Mouse (Mus musculus) ES-Bruce4 (cell line): ENCODE measurements around the gene Lrrc8a. TPM values are rescaled to one million over a fixed set of nuclear protein-coding genes. Genes with fewer than 3 reads are reported as not detected.

Experiments used
- H3K27ac ChIP-seq: 2 replicates; pipeline ENCODE4 v1.5.1; 2012; ENCODE audit warnings: low read length, inconsistent platforms; ENCODE audit not compliant: insufficient read depth
- H3K27me3 ChIP-seq: 2 replicates; pipeline ENCODE4 v1.6.1; 2012; ENCODE audit warnings: mild to moderate bottlenecking, low read length, inconsistent platforms; ENCODE audit not compliant: control insufficient read depth, poor library complexity, insufficient read depth, severe bottlenecking
- H3K36me3 ChIP-seq: 2 replicates; pipeline ENCODE4 v1.6.1; 2012; ENCODE audit warnings: inconsistent platforms, mild to moderate bottlenecking, low read length, moderate library complexity; ENCODE audit not compliant: control insufficient read depth, poor library complexity, insufficient read depth, severe bottlenecking
- H3K4me1 ChIP-seq: one replicate; pipeline ENCODE4 v1.8.1; 2011; ENCODE audit warnings: low read length; ENCODE audit not compliant: control insufficient read depth, insufficient read depth
- H3K4me3 ChIP-seq: 2 replicates; pipeline ENCODE4 v1.5.1; 2011; ENCODE audit warnings: low read depth, mild to moderate bottlenecking, low read length
- H3K9ac ChIP-seq: 2 replicates; pipeline ENCODE4 v1.6.1; 2012; ENCODE audit warnings: low read depth, mild to moderate bottlenecking, inconsistent platforms; ENCODE audit not compliant: poor library complexity, severe bottlenecking
- H3K9me3 ChIP-seq: replicated peaks from 2 replicates; pipeline ENCODE4 v1.6.1; 2012; ENCODE audit warnings: mild to moderate bottlenecking, low read length, inconsistent platforms; ENCODE audit not compliant: control insufficient read depth, poor library complexity, insufficient read depth, severe bottlenecking
- CTCF ChIP-seq: IDR thresholded peaks from one replicate; pipeline ENCODE4 v1.8.1; 2011; ENCODE audit warnings: low read depth, low read length
- EP300 ChIP-seq: IDR thresholded peaks from 2 replicates; pipeline ENCODE4 v1.6.1; 2011; ENCODE audit warnings: low read depth, low read length; ENCODE audit not compliant: insufficient read depth
- POLR2A ChIP-seq: IDR thresholded peaks from one replicate; pipeline ENCODE4 v1.8.1; 2011; ENCODE audit warnings: low read length; ENCODE audit not compliant: insufficient read depth
- polyA plus RNA-seq: library from polyadenylated mRNA; stranded (reverse); fragments of >200 nt; gene quantifications from 2 replicates; pipeline ENCODE4 v1.2.4, GENCODE M21; 2011; ENCODE audit warnings: low read depth; ENCODE audit not compliant: missing spikeins, insufficient read depth, insufficient read length

The Lrrc8a gene
- polyA plus RNA-seq, 1 experiment: 19.2 TPM

- Histone ChIP-seq H3K4me1 (no peaks in the 10 kb centered on the region), H3K9me3 (no peaks in the 10 kb centered on the region), H3K27me3 (no peaks in the 10 kb centered on the region), H3K9ac (no peak overlapping the region), H3K4me3 (no peak overlapping the region), H3K36me3 (peaks cover 69% of the 10 kb centered on the region), H3K27ac (no peak overlapping the region)
- TF ChIP-seq EP300: no peak
- TF ChIP-seq POLR2A: no peak
- TF ChIP-seq CTCF: no peak
These were observed 62.0 kb downstream of the Lrrc8a start for GRCm38 (mm10) chr2:30299525-30299924.

DNA sequence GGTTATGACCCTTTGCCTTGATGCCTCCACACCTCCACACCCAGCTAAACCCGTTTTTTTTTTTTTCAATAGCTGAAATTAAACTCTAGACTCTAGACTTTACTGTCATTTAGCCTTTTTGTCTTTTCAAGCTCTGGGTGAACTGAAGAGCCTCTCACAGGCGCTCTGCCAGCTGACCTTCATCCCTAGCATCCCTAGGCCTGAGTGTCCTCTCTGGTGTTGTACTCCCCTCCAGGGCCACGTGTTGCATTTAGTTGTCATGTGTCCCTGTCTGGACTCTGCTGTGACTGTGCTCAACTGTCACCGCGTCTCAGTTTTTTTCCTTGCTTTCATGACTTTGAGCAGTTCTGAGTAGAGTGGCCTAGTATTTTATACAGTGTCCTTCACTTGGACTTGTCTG, 62.5 kb downstream of the Lrrc8a start:
- Histone ChIP-seq H3K4me3 (no peak overlapping the region), H3K27ac (no peak overlapping the region), H3K36me3 (peaks cover 73% of the 10 kb centered on the region), H3K4me1 (no peaks in the 10 kb centered on the region), H3K9ac (no peak overlapping the region), H3K27me3 (no peaks in the 10 kb centered on the region), H3K9me3 (no peaks in the 10 kb centered on the region)
- no peak for TF ChIP-seq EP300
- no peak for TF ChIP-seq CTCF
- TF ChIP-seq POLR2A: no peak

- peaks cover 2% of the 10 kb centered on the region for H3K4me1 ChIP-seq
- no peak overlapping the region for H3K27ac ChIP-seq
- H3K4me3 ChIP-seq: no peak overlapping the region
- no peak overlapping the region for H3K9ac ChIP-seq
- peaks cover 80% of the 10 kb centered on the region for H3K36me3 ChIP-seq
- TF ChIP-seq EP300 (no peak), POLR2A (no peak), CTCF (no peak)
- no peaks in the 10 kb centered on the region for H3K9me3 ChIP-seq
- no peaks in the 10 kb centered on the region for H3K27me3 ChIP-seq
These were observed 68.6 kb downstream of the Lrrc8a start for GRCm38 (mm10) chr2:30306087-30306486.

GRCm38 (mm10) chr2:30309351-30309750, 71.8 kb downstream of the Lrrc8a start:
- Histone ChIP-seq H3K36me3 (peaks cover 83% of the 10 kb centered on the region), H3K4me1 (peaks cover 2% of the 10 kb centered on the region), H3K27ac (no peak overlapping the region), H3K27me3 (no peaks in the 10 kb centered on the region), H3K9me3 (no peaks in the 10 kb centered on the region), H3K4me3 (no peak overlapping the region), H3K9ac (no peak overlapping the region)
- TF ChIP-seq CTCF (no peak), EP300 (no peak), POLR2A (no peak)

- H3K36me3 ChIP-seq: peaks cover 83% of the 10 kb centered on the region
- TF ChIP-seq CTCF (no peak), EP300 (no peak)
- H3K9ac ChIP-seq: no peak overlapping the region
- H3K27ac ChIP-seq: no peak overlapping the region
- H3K9me3 ChIP-seq: no peaks in the 10 kb centered on the region
- peaks cover 2% of the 10 kb centered on the region for H3K4me1 ChIP-seq
- no peaks in the 10 kb centered on the region for H3K27me3 ChIP-seq
- H3K4me3 ChIP-seq: no peak overlapping the region
These were observed 74.0 kb downstream of the Lrrc8a start for GRCm38 (mm10) chr2:30311481-30311880.

Other genes with a start within 250 kb of the Lrrc8a start
- gene Wdr34, start 188.8 kb upstream of the Lrrc8a start, polyA plus RNA-seq: 20.6 and 22.2 TPM in 2 replicates
- gene Set, start 180.3 kb upstream of the Lrrc8a start, polyA plus RNA-seq: 1,058 and 1,233 TPM in 2 replicates
- gene Pkn3, start 160.0 kb upstream of the Lrrc8a start, polyA plus RNA-seq: 15.2 and 17.2 TPM in 2 replicates
- 39.0 and 41.2 TPM in 2 replicates for gene Zdhhc12, start 144.1 kb upstream of the Lrrc8a start, polyA plus RNA-seq
- 33.8 and 35.1 TPM in 2 replicates for gene Zer1, start 113.1 kb upstream of the Lrrc8a start, polyA plus RNA-seq
- gene Tbc1d13, start 104.0 kb upstream of the Lrrc8a start, polyA plus RNA-seq: 171 and 173 TPM in 2 replicates
- 6.5 and 8.0 TPM in 2 replicates for gene Endog, start 66.2 kb upstream of the Lrrc8a start, polyA plus RNA-seq
- gene Spout1, start 59.3 kb upstream of the Lrrc8a start, polyA plus RNA-seq: 45.9 and 50.5 TPM in 2 replicates
- 9.6 and 12.3 TPM in 2 replicates for gene Kyat1, start 31.9 kb upstream of the Lrrc8a start, polyA plus RNA-seq
- 1.5 TPM in 1 of 2 replicates, not detected in the other for gene Gm28035, start 2.9 kb downstream of the Lrrc8a start, polyA plus RNA-seq
- 11.4 and 13.0 TPM in 2 replicates for gene Phyhd1, start 28.5 kb downstream of the Lrrc8a start, polyA plus RNA-seq
- gene Gm28038, start 43.3 kb downstream of the Lrrc8a start, polyA plus RNA-seq: 114 and 138 TPM in 2 replicates
- 3.4 and 3.8 TPM in 2 replicates for gene Dolk, start 48.6 kb downstream of the Lrrc8a start, polyA plus RNA-seq
- 134 and 138 TPM in 2 replicates for gene Nup188, start 48.7 kb downstream of the Lrrc8a start, polyA plus RNA-seq
- 30.8 and 32.5 TPM in 2 replicates for gene Sh3glb2, start 121.6 kb downstream of the Lrrc8a start, polyA plus RNA-seq
- 16.6 and 18.6 TPM in 2 replicates for gene Miga2, start 126.5 kb downstream of the Lrrc8a start, polyA plus RNA-seq
- 42.3 and 44.3 TPM in 2 replicates for gene Dolpp1, start 154.5 kb downstream of the Lrrc8a start, polyA plus RNA-seq
- gene Crat, start 178.1 kb downstream of the Lrrc8a start, polyA plus RNA-seq: 8.9 and 12.3 TPM in 2 replicates
- 83.1 and 91.6 TPM in 2 replicates for gene Ptpa, start 178.3 kb downstream of the Lrrc8a start, polyA plus RNA-seq
- gene Ier5l, start 236.5 kb downstream of the Lrrc8a start, polyA plus RNA-seq: 5.3 and 6.2 TPM in 2 replicates